Mouse (Mus musculus) MEL (cell line): ENCODE results near the gene Nedd8. TPM values are rescaled to one million over a fixed set of nuclear protein-coding genes. Genes with fewer than 3 reads are reported as not detected.
A peak's percentile ranks its signal among the peaks of the same experiment; 100 is the strongest.

ENCODE experiments used
- DNase-seq: peaks from one replicate; pipeline ENCODE4 v3.0.0; 2011; ENCODE audit warnings: low read depth, low spot score
- H3K27ac ChIP-seq: 2 replicates; pipeline ENCODE4 v1.5.1; 2012; ENCODE audit warnings: low read depth, mild to moderate bottlenecking, control low read depth, low read length, moderate library complexity; ENCODE audit not compliant: control insufficient read depth
- H3K27me3 ChIP-seq, 2 experiments: fragments of 150-350 bp in 1 of 2; sonication (generic) in 1 of 2; 2 replicates each; pipeline ENCODE4 v1.6.1; 2012; ENCODE audit warnings: low read length in 2 of 2, mild to moderate bottlenecking in 2 of 2, improper control_type of control experiment in 1 of 2, moderate library complexity in 1 of 2; ENCODE audit not compliant: insufficient read depth in 2 of 2, control insufficient read depth in 1 of 2
- H3K36me3 ChIP-seq, 2 experiments: 2 replicates each; pipeline ENCODE4 v1.6.1; 2012 to 2014; ENCODE audit warnings: low read length in 2 of 2, improper control_type of control experiment in 1 of 2, inconsistent platforms in 1 of 2, mild to moderate bottlenecking in 1 of 2; ENCODE audit not compliant: insufficient read depth in 2 of 2, control insufficient read depth in 1 of 2
- H3K4me1 ChIP-seq, 2 experiments: fragments of 150-350 bp in 1 of 2; sonication (generic) in 1 of 2; 2 replicates each; pipeline ENCODE4 v1.6.1; 2012; ENCODE audit warnings: low read length in 2 of 2, improper control_type of control experiment in 1 of 2, mild to moderate bottlenecking in 1 of 2; ENCODE audit not compliant: insufficient read depth in 2 of 2, control insufficient read depth in 1 of 2
- H3K4me3 ChIP-seq, 2 experiments: fragments of 150-350 bp in 1 of 2; sonication (generic) in 1 of 2; 2 replicates each; pipeline ENCODE4 v1.5.1; 2012; ENCODE audit warnings: low read depth in 2 of 2, low read length in 2 of 2, mild to moderate bottlenecking in 2 of 2, moderate library complexity in 2 of 2, control low read depth in 1 of 2, improper control_type of control experiment in 1 of 2; ENCODE audit not compliant: control insufficient read depth in 1 of 2, insufficient read depth in 1 of 2
- H3K79me2 ChIP-seq: 2 replicates; pipeline ENCODE4 v1.6.1; 2012; ENCODE audit warnings: mild to moderate bottlenecking, low read length, moderate library complexity; ENCODE audit not compliant: control insufficient read depth, poor library complexity, insufficient read depth
- H3K9ac ChIP-seq: 2 replicates; pipeline ENCODE4 v1.6.1; 2012; ENCODE audit warnings: low read depth, mild to moderate bottlenecking, control low read depth, low read length, moderate library complexity; ENCODE audit not compliant: control insufficient read depth, poor library complexity, severe bottlenecking
- H3K9me3 ChIP-seq: fragments of 150-350 bp; sonication (generic); replicated peaks from 2 replicates; pipeline ENCODE4 v1.6.1; 2012; ENCODE audit warnings: mild to moderate bottlenecking, low read length, improper control_type of control experiment, moderate library complexity; ENCODE audit not compliant: insufficient read depth
- CHD1 ChIP-seq: IDR thresholded peaks from 2 replicates; pipeline ENCODE4 v1.6.1; 2012; ENCODE audit warnings: low read depth, mild to moderate bottlenecking, inconsistent platforms, low read length, improper control_type of control experiment
- CTCF ChIP-seq, 3 experiments: IDR thresholded peaks in 2 of 3; conservative IDR thresholded peaks in 1 of 3; 2 replicates each; pipeline ENCODE4 v1.5.1; 2011 to 2012; ENCODE audit warnings: low read length in 3 of 3, low read depth in 2 of 3, mild to moderate bottlenecking in 2 of 3, improper control_type of control experiment in 1 of 3, inconsistent platforms in 1 of 3, mixed read lengths in 1 of 3, moderate library complexity in 1 of 3; ENCODE audit not compliant: control insufficient read depth in 1 of 3, insufficient read depth in 1 of 3, poor library complexity in 1 of 3, severe bottlenecking in 1 of 3
- MAZ ChIP-seq: IDR thresholded peaks from 2 replicates; pipeline ENCODE4 v1.6.1; 2012; ENCODE audit warnings: low read depth, mild to moderate bottlenecking, inconsistent platforms, low read length, improper control_type of control experiment
- MYB ChIP-seq: IDR thresholded peaks from 2 replicates; pipeline ENCODE4 v1.6.1; 2011; ENCODE audit warnings: mild to moderate bottlenecking, low read depth, low read length, improper control_type of control experiment
- RAD21 ChIP-seq: IDR thresholded peaks from 2 replicates; pipeline ENCODE4 v1.6.1; 2011; ENCODE audit warnings: mild to moderate bottlenecking, low read depth, low read length, improper control_type of control experiment
- RCOR1 ChIP-seq: IDR thresholded peaks from 2 replicates; pipeline ENCODE4 v1.6.1; 2012; ENCODE audit warnings: low read depth, mild to moderate bottlenecking, inconsistent platforms, low read length, improper control_type of control experiment
- SMC3 ChIP-seq: IDR thresholded peaks from 2 replicates; pipeline ENCODE4 v1.6.1; 2011; ENCODE audit warnings: low read depth, low read length, improper control_type of control experiment
- TCF12 ChIP-seq: IDR thresholded peaks from 2 replicates; pipeline ENCODE4 v1.6.1; 2014; ENCODE audit warnings: low read depth, mild to moderate bottlenecking, inconsistent platforms, low read length, improper control_type of control experiment, moderate library complexity
- USF2 ChIP-seq, 2 experiments: IDR thresholded peaks; 2 replicates each; pipeline ENCODE4 v1.6.1; 2011 to 2012; ENCODE audit warnings: improper control_type of control experiment in 2 of 2, low read length in 2 of 2, borderline replicate concordance in 1 of 2, inconsistent platforms in 1 of 2, low read depth in 1 of 2, mild to moderate bottlenecking in 1 of 2; ENCODE audit not compliant: insufficient read depth in 1 of 2
- ZC3H11A ChIP-seq: IDR thresholded peaks from 2 replicates; pipeline ENCODE4 v1.6.1; 2012; ENCODE audit warnings: low read depth, mild to moderate bottlenecking, inconsistent platforms, low read length, improper control_type of control experiment
- ZMIZ1 ChIP-seq: IDR thresholded peaks from 2 replicates; pipeline ENCODE4 v1.6.1; 2012; ENCODE audit warnings: low read depth, mild to moderate bottlenecking, inconsistent platforms, low read length, improper control_type of control experiment, moderate library complexity
- polyA plus RNA-seq, 2 experiments: library from polyadenylated mRNA; stranded (reverse) in 1 of 2; unstranded in 1 of 2; fragments of >175 nt in 1 of 2; fragments of >200 nt in 1 of 2; gene quantifications; 2 replicates each; pipeline versions ENCODE4 v1.2.1 to v1.2.4; 2012; ENCODE audit warnings: low replicate concordance in 2 of 2, low read depth in 1 of 2; ENCODE audit not compliant: insufficient read length in 2 of 2, insufficient read depth in 1 of 2, missing spikeins in 1 of 2
- total RNA-seq: library from RNA; depleted of rRNA; stranded (reverse); fragments of 300-350 nt; gene quantifications from 2 replicates; pipeline ENCODE4 v1.2.3, GENCODE M21; 2012

Gene Nedd8
- total and polyA plus RNA-seq, 3 experiments, result 515 to 528 TPM; not detected in 1

- TF ChIP-seq USF2 (IDR thresholded peaks at IDR 0.05; ENCODE audit: borderline replicate concordance in 1 of 2, insufficient read depth in 1 of 2, low read depth in 1 of 2, low read length in 2 of 2) (no peak), CTCF (IDR thresholded peaks at IDR 0.05 in 2 of 3, conservative IDR thresholded peaks at IDR 0.05 in 1 of 3; ENCODE audit: control insufficient read depth in 1 of 3, insufficient read depth in 1 of 3, low read depth in 2 of 3, low read length in 3 of 3, poor library complexity in 1 of 3, severe bottlenecking in 1 of 3) (no peak), CHD1 (no peak), MYB (no peak)
- TF ChIP-seq, all 39 proteins: peak for 13
Measured at GRCm38 (mm10) chr14:55635523-55636007, 36.4 kb downstream of the Nedd8 start, which contains the start of gene Ipo4 (continued).

- DNase-seq, result peak; percentile 64
- peak overlapping the region; percentile 58 for H3K27ac ChIP-seq
- no peaks in the 10 kb centered on the region for H3K4me1 ChIP-seq
Measured at GRCm38 (mm10) chr14:55634874-55635522, 36.9 kb downstream of the Nedd8 start.

GRCm38 (mm10) chr14:55629312-55629711, 42.6 kb downstream of the Nedd8 start:
- Histone ChIP-seq H3K4me3 (no peak overlapping the region), H3K79me2 (no peaks in the 10 kb centered on the region), H3K9ac (no peak overlapping the region)
- TF ChIP-seq RAD21, result peak; percentile 40
- TF ChIP-seq ZC3H11A, result peak; percentile 43
- TF ChIP-seq CTCF (IDR thresholded peaks at IDR 0.05 in 2 of 3, conservative IDR thresholded peaks at IDR 0.05 in 1 of 3; ENCODE audit: control insufficient read depth in 1 of 3, insufficient read depth in 1 of 3, low read depth in 2 of 3, low read length in 3 of 3, poor library complexity in 1 of 3, severe bottlenecking in 1 of 3), result peak; percentile 76 to 94 (median 87)
- peak; percentile 73 for TF ChIP-seq SMC3
- no peak for TF ChIP-seq ZMIZ1
- TF ChIP-seq, all 39 proteins: peak for 4
- peak; percentile 56 for DNase-seq
- Histone ChIP-seq H3K27ac (no peak overlapping the region), H3K4me1 (no peaks in the 10 kb centered on the region), H3K9me3 (no peaks in the 10 kb centered on the region), H3K36me3 (no peaks in the 10 kb centered on the region; a peak in 1 of 4 replicates), H3K27me3 (no peaks in the 10 kb centered on the region)

More at GRCm38 (mm10) chr14:55634874-55635522, 36.9 kb downstream of the Nedd8 start:
- no peaks in the 10 kb centered on the region for H3K27me3 ChIP-seq
- peaks cover 7% of the 10 kb centered on the region for H3K79me2 ChIP-seq
- TF ChIP-seq RCOR1 (peak; percentile 53; the same call in 1 of the 2 replicates), SMC3 (peak; percentile 10; the same call in 1 of the 2 replicates), MAZ (no peak), TCF12 (no peak)
- H3K4me3 ChIP-seq, result peak overlapping the region; percentile 64 to 83
- H3K9ac ChIP-seq, result peak overlapping the region; percentile 86
- H3K36me3 ChIP-seq, result peaks cover 2% of the 10 kb centered on the region in 2 experiments; a peak in 3 of 4 replicates
- no peaks in the 10 kb centered on the region for H3K9me3 ChIP-seq
